Mouse (Mus musculus) neural tube, embryonic 10.5 days (tissue): ENCODE data around the gene Atf7ip.
A peak's percentile ranks its signal among the peaks of the same experiment; 100 is the strongest.

ENCODE experiments used
- DNase-seq: peaks from one replicate; pipeline ENCODE4 v3.0.0-alpha.2; 2017; ENCODE audit warnings: low spot score; ENCODE audit errors: extremely low spot score

The Atf7ip gene

GRCm38 (mm10) chr6:136486166-136486565, 19.8 kb upstream of the Atf7ip start:
- no peak for DNase-seq

DNA sequence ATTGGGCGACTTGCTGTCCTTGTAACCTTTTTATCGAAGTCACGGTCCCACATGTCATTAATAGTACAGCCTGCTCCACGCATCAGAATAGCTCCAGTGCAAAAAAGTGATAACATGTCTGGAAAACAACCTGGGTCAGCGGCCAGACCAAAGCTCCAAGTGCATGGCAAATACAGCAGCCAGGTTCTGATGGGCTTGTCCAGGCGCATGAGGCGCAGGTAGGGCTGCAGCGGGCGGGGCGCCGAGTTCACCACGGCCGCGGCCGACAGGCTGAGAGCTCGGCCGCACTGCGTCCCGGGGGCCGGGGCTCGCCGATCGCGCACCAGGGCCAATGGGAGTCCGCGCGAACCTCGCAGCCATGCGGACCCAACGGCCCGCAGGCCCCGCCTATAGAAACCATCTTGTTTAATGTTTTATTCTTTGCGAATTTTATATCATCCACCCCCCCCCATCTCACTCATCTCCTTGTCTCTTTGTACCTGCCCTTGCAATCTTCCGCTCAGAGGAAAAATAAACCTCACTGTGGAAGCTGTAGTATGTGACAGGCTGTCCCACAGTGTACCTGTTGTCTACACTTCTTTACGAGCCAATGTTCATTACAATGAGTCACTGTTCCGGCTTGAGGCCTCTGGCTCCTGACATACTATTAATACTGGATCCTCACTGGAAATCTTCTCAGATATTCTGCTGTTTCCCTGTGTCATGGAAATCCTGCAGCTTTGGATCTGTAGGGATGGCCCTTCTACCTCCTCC, 19.0 kb upstream of the Atf7ip start:
- DNase-seq: no peak

- no peak for DNase-seq
Measured at GRCm38 (mm10) chr6:136487554-136487950, 18.4 kb upstream of the Atf7ip start.

GRCm38 (mm10) chr6:136489899-136490298, 16.1 kb upstream of the Atf7ip start:
- no peak for DNase-seq

GRCm38 (mm10) chr6:136490516-136491475, 15.2 kb upstream of the Atf7ip start:
- DNase-seq: no peak

DNA sequence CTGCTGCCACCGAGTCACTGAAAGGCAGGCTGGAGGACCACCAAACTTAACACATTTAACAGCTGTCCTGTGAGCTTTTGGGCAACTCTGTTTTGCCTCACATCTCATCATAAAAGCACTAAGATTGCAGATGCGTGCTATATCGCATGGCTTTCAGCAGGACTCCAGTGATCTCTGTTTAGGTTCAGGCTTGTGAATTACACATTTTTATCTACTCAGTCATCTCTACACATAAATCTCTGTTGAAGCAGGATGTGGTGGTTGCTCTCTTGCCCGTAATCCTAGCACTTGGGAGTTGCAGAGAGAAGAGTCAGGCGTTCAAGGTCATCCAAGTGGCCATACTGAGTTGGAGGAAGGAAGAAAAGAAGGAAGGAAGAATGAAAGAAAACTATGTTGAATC, 14.3 kb upstream of the Atf7ip start:
- no peak for DNase-seq

GRCm38 (mm10) chr6:136492251-136492650, 13.7 kb upstream of the Atf7ip start:
- DNase-seq: no peak

DNA sequence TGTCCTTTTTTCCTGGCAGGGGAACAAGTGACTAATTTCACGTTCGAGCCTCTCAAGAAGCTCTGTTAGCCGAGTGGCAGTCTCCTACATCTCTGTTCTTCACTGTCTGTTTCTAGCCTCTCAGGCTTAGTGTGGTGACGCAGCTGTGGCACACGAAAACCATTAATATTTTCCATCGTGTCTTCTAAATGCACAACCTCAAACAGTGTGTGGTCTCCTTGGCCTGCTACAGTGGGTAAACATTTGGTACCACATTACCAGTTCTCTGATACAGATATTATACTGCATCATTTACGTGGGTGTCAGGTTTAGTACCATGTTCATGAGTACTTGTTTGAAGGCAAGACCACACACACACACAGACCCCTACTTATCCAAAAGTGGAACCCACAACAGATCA, 12.5 kb upstream of the Atf7ip start:
- DNase-seq: no peak

DNA sequence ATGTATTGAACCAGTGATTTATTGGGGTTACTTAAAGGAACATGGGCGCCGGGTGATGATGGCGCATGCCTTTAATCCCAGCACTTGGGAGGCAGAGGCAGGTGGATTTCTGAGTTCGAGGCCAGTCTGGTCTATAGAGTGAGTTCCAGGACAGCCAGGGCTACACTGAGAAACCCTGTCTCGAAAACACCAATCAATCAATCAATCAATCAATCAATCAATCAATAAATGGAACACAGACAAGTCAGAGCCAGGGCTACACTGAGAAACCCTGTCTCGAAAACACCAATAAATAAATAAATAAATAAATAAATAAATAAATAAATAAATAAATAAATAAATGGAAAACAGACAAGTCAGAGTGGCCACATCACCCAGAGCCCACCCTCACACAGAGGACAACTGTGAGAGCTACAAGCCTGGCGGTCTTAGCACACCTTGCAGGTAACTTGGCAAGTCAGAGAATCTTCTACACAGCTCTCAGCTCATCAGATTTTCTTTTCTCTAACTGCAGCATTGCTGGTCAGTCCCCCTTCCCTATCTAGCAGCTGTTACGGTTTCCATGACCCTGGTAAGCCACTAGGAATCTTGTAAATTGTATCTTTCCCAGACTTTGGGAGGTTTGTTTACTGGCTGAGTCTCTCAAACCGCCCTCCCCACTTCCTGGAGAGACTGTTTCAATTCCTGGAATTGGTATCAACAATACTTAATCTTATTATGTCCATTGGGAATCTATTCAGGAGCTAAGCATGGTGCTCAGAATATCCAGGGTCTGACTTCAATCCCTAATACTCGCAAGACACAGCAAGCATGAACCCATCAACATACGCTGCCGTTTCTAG, 11.8 kb upstream of the Atf7ip start:
- DNase-seq: no peak

- DNase-seq: no peak
Measured at GRCm38 (mm10) chr6:136495023-136495422, 10.9 kb upstream of the Atf7ip start.

DNA sequence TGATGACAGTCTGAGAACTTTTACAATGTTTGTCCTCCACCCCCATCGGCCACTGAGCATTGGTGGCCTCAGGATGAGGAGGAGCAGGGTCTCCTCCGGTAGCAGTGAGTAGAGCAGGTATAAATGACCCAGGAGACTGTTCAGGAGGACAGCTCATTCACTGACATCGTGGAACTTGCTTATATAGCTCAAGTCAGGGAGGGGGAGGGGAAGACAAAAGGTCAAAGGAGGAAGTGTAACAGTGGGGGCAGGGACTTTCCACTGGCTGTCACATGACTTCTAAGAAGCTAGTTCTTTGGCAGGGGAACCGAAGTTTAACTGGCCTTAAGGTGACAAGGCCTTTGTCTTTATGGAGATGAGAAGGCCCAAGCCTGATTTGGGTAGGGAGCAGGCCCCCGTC, 8.2 kb upstream of the Atf7ip start:
- DNase-seq: no peak

- no peak for DNase-seq
Measured at GRCm38 (mm10) chr6:136499292-136499977, 6.5 kb upstream of the Atf7ip start.

DNA sequence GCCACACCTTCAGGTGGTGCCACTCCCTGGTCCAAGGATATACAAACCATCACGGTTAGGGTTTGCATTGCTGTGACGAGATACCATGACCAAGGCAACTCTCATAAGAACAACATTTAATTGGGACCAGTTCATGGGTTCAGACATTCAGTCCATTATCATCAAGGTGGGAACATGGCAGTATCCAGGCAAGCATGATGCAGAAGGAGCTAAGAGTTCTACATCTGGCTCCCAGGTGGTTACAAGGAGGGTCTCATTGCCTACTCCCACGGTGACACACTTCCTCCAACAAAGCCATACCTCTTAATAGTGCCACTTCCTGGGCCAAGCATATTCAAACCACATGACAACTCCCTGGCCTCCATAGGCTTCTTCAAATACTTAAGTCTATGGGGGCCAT, 2.7 kb downstream of the Atf7ip start:
- DNase-seq: no peak

DNA sequence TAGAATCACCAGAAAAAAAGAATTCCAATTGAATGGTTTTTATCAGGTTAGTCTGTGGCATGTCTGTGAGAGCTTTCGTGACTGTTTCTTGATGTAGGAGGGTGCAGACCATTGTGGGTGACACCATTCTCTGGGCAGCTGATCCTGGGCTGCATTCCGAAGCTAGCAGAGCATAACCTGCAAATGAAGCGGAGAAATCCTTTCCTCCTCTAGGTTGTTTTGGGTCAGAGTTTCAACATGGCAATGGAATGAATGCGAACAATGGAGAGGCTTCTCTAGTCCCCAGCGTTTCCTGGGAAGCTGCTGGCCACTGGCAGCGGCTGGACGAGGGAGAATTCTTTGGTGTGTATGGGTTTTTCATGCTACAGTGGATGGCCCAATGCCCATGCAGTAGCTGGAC, 5.0 kb downstream of the Atf7ip start:
- DNase-seq: no peak

DNA sequence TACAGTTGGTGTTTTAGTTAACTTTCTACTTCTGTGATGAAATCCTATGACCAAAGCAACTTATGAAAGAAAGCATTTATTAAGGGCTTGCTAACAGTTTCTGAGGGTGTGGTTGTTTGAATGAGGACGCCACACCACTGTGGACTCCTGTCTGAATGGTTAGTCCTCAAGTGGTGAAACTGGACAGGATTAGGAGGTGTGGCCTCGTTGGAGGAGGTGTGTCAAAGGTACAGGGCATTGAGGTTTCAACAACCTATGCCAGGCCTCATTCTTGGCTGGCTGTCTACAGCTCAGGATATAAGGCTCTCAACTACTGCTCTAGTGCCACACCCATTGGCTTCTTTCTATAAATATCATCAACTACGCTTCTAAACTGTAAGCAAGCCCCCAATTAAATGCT, 6.4 kb downstream of the Atf7ip start:
- no peak for DNase-seq

GRCm38 (mm10) chr6:136516626-136517025, 10.7 kb downstream of the Atf7ip start:
- no peak for DNase-seq

DNA sequence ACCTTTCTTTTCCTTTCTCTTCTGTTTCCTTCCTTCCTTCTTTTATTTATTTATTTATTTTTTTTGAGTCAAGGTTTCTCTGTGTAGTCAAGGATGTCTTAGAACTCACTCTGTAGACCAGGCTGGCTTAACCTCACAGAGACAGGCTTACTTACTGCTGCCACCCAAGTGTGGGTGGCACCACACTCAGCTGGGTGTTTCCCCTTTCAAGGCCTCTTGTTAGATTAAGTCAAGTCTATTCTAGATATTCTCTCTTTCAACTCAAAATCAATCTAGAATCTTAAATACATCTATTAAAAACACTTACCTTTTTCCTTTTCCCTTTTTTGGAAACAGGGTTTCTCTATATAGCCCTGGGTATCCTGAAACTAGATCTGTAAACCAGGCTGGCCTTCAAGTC, 11.3 kb downstream of the Atf7ip start:
- DNase-seq: no peak

DNA sequence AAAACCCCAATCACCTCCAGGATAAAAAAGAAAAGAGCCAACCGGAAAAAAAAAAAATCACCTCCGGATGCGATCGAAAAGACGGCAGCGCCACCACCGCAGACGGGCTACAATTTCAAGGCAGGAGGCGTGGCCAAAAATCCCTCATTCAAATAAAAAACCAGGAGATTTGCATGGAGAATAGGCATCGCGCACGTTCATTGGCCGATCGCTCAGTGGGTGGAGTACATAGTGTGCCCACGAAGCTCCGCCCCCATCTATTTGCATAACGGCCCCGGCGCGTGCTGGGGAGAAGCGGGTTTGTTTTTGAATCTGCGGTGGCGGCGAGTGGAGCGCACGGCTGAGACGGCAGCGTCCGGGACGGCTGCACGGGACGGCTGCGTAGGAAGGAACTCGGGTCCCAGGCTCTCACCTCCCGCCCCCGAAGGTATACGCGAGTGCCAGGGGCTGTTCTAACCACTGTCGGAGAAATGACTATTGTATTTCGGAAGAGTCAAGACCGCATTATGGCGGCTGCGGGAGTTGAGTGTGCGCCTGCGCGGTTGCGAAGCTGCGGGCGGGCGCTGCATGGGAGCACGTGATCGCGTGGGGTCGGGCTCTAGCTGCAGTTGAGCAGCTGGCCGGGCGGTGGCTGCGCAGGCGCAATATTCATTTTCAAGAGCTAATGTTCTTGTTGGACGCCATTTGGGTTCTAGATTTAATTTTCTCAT, 12.7 kb downstream of the Atf7ip start:
- peak; percentile 95 for DNase-seq

DNA sequence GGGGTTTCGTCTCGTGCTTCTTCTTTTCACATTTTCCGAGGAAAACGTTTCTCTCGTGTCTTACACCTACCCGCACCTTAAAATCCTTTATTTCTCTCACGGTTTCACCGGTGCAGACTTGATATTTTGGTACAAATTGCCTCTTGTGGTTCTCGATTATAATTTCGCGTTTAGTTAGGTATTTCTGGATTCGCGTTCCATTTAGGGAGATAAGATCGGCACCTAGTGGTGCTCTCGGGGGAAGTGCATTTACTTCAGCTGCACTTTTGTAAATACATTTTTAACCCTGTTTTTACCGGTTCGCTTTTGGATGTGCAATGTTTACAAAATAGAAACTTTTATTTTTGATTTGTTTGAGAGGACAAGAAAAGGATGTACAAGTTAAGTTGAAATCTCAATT, 13.3 kb downstream of the Atf7ip start:
- no peak for DNase-seq

DNA sequence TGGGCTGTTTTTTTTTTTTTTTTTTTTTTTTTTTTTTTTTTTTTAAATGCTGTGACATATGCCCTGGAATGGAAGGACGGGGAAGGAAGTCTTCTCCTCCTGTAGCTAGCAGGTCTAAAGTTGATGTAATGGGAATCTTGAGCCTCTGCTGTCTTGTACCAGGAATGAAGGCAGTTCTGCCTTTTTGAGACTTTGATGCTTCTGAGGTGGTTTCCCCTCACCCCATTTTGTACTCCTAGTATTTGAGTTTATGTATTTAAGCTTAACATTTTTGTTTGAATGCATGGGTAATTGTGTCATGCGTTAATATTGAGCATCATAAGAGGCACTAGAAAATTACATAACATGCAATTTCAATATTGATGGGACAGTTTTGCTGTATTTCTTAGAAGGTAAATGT, 14.4 kb downstream of the Atf7ip start:
- DNase-seq: no peak
